Mouse (Mus musculus): ENCODE results near the gene Acot11. TPM values are rescaled to one million over a fixed set of nuclear protein-coding genes. Genes with fewer than 3 reads are reported as not detected.

Gene Acot11
- total RNA-seq (2021): 10 to 100 TPM; 19.4 to 21.1 TPM
- long read RNA-seq, full-length matches to known transcripts: 2 of 7 reads
- long read RNA-seq, partial matches to known transcripts: 1 of 7 reads
- long read RNA-seq, other reads (novel, unspliced or antisense): 4 of 7 reads

GRCm38 (mm10) chr4:106804910-106805274, at the start of gene Acot11:
Acot11 (minus strand) TSS chr4:106804998.
- DNase-seq (ENCODE audit: low spot score in 2 of 2): no peak

GRCm38 (mm10) chr4:106848290-106849092, 43.7 kb upstream of the Acot11 start:
- peak; percentile 42 to 55 for DNase-seq (ENCODE audit: low spot score in 2 of 2)

GRCm38 (mm10) chr4:106847591-106848289, 42.9 kb upstream of the Acot11 start:
- DNase-seq (ENCODE audit: low spot score in 2 of 2): no peak

GRCm38 (mm10) chr4:106842561-106842960, 37.8 kb upstream of the Acot11 start:
- no peak for DNase-seq (ENCODE audit: low spot score in 2 of 2)

GRCm38 (mm10) chr4:106841856-106842255, 37.1 kb upstream of the Acot11 start:
- no peak for DNase-seq (ENCODE audit: low spot score in 2 of 2)

GRCm38 (mm10) chr4:106841303-106841702, 36.5 kb upstream of the Acot11 start:
- DNase-seq (ENCODE audit: low spot score in 2 of 2): no peak

- DNase-seq (ENCODE audit: low spot score in 2 of 2): no peak
These were observed 35.9 kb upstream of the Acot11 start for GRCm38 (mm10) chr4:106840651-106841145.

GRCm38 (mm10) chr4:106839964-106840611, 35.3 kb upstream of the Acot11 start:
- peak; percentile 91 to 94 for DNase-seq (ENCODE audit: low spot score in 2 of 2)

GRCm38 (mm10) chr4:106839254-106839834, 34.5 kb upstream of the Acot11 start:
- DNase-seq (ENCODE audit: low spot score in 2 of 2): peak in 1 of 2 experiments; percentile 57

- peak; percentile 99 for DNase-seq (ENCODE audit: low spot score in 2 of 2)
These were observed 33.9 kb upstream of the Acot11 start for GRCm38 (mm10) chr4:106838548-106839253.

GRCm38 (mm10) chr4:106837964-106838363, 33.2 kb upstream of the Acot11 start:
- peak; percentile 73 to 79 for DNase-seq (ENCODE audit: low spot score in 2 of 2)

GRCm38 (mm10) chr4:106837425-106837824, 32.6 kb upstream of the Acot11 start:
- DNase-seq (ENCODE audit: low spot score in 2 of 2): no peak

GRCm38 (mm10) chr4:106830545-106831112, 25.8 kb upstream of the Acot11 start:
- DNase-seq (ENCODE audit: low spot score in 2 of 2): no peak

GRCm38 (mm10) chr4:106827738-106828361, 23.1 kb upstream of the Acot11 start:
- DNase-seq (ENCODE audit: low spot score in 2 of 2): peak; percentile 73 to 75

- DNase-seq (ENCODE audit: low spot score in 2 of 2): no peak
These were observed 20.4 kb upstream of the Acot11 start for GRCm38 (mm10) chr4:106825229-106825628.

GRCm38 (mm10) chr4:106819404-106819803, 14.6 kb upstream of the Acot11 start:
- DNase-seq (ENCODE audit: low spot score in 2 of 2): no peak

GRCm38 (mm10) chr4:106818332-106818731, 13.5 kb upstream of the Acot11 start:
- DNase-seq (ENCODE audit: low spot score in 2 of 2): no peak

GRCm38 (mm10) chr4:106817017-106817416, 12.2 kb upstream of the Acot11 start:
- DNase-seq (ENCODE audit: low spot score in 2 of 2): no peak

All from layer of hippocampus, postnatal 10 days (tissue).